Mouse (Mus musculus) induced T-regulatory cell, adult 2 months (primary cell): ENCODE measurements at regions not wholly inside any gene's neighbourhood (a gene's known extent, or its start where the extent isn't known, plus 50 kb on each side); places are given as distances from the start of the nearest gene placed in this dataset.

Source experiments
- DNase-seq: peaks from one replicate; pipeline ENCODE4 v3.0.0-alpha.2; 2012; ENCODE audit warnings: low read depth

GRCm38 (mm10) chr4:84102736-84103135 is 572.3 kb downstream of the Bnc2 start:
- DNase-seq: no peak

GRCm38 (mm10) chr4:84108592-84108991 is 566.5 kb downstream of the Bnc2 start:
- no peak for DNase-seq

DNA sequence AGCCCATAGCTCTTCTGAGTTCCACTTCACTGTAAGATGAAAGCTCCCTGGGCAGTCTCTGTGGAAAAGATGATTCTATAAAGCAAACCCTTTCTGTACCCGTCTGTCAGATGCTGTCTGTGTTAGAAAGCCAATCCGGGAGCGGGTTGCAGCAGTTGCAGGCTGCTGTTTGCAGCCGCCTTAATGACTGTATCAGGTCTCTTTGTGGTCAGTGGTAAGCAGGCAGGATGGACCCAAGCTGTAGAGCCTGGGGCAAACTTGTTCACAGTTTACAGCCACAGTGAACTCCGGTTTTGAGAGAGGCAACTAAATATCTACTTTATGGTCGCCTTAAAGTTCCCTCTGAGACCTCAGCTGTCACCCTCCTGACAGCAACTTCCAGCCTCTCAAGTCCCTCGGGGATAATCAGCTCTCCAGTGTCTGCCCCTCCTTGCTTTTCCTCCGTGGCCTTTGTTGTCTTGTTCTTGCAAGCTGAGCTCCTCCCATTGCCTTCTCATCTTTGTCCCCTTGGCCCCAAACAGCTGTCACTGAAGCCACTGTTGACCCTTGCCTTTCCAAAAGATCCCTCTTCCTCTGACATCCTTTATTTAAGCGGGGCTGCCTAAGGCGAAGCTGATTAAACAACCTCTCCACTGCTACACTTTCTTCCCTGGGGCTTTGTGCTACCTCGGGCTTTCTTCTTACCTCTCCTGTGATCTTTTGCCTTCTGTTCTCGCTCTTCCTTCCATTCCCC is 565.1 kb downstream of the Bnc2 start:
- no peak for DNase-seq

GRCm38 (mm10) chr4:84114162-84115040 is 560.7 kb downstream of the Bnc2 start:
- DNase-seq: no peak

- no peak for DNase-seq
Measured at GRCm38 (mm10) chr4:84118284-84118919, 556.7 kb downstream of the Bnc2 start.

- DNase-seq: no peak
Measured at GRCm38 (mm10) chr4:84119616-84120015, 555.5 kb downstream of the Bnc2 start.

DNA sequence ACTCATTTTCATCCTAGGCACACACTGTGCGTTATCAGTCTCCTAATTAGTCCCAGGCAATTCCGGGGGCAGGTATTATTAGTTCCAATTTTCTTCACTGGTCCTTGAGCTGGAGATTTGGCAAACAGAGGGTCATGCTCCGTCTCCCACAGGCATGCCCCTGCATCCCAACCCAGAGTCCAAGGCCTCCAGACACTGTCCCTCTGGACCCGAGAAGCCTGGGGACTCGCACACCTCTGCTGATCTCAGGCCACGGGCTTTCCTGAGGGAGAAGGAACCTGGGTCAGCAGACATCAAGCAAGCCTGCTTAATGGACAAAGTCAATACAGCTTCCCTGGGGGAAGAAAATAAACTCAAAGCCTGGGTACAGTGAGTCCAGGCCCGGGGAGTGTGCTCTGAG is 554.7 kb downstream of the Bnc2 start:
- no peak for DNase-seq

- DNase-seq: no peak
Measured at GRCm38 (mm10) chr4:84121442-84121841, 553.6 kb downstream of the Bnc2 start.

DNA sequence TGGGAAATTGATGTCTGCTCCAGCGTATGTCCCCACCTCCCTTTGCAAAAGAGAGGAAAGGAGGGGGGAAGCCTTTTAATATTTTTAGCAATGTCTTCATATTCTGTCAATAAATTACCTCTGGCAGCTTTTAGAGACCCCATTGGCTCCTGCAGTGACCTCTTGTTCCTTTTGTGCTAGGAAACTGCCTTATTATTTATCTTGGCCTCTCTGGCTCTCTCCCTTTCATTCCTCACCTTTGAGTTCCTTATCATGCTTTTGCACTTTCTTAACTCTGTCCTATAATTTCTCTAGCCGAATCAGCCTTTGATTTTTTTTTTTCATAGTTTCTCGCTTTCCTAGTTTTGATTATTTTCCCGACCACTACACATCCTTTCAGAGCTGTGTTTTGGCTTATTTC is 548.7 kb downstream of the Bnc2 start:
- DNase-seq: no peak

GRCm38 (mm10) chr4:84127380-84127779 is 547.7 kb downstream of the Bnc2 start:
- no peak for DNase-seq

GRCm38 (mm10) chr4:84130840-84131547 is 544.1 kb downstream of the Bnc2 start:
- DNase-seq: no peak

- DNase-seq: no peak
Measured at GRCm38 (mm10) chr4:84135740-84136139, 539.3 kb downstream of the Bnc2 start.

GRCm38 (mm10) chr4:84137171-84137919 is 537.7 kb downstream of the Bnc2 start:
- no peak for DNase-seq

GRCm38 (mm10) chr4:84149149-84150050 is 525.7 kb downstream of the Bnc2 start:
- no peak for DNase-seq

GRCm38 (mm10) chr4:84150698-84151097 is 524.4 kb downstream of the Bnc2 start:
- DNase-seq: no peak

GRCm38 (mm10) chr4:84151247-84151646 is 523.8 kb downstream of the Bnc2 start:
- DNase-seq: no peak

GRCm38 (mm10) chr4:84151971-84152450 is 523.1 kb downstream of the Bnc2 start:
- DNase-seq: no peak

- no peak for DNase-seq
Measured at GRCm38 (mm10) chr4:84153571-84153970, 521.5 kb downstream of the Bnc2 start.

- DNase-seq: no peak
Measured at GRCm38 (mm10) chr4:84157911-84158647, 517.0 kb downstream of the Bnc2 start.
